Mouse (Mus musculus) embryonic facial prominence, embryonic 15.5 days (tissue): ENCODE data around the gene Sc5d. TPM values are rescaled to one million over a fixed set of nuclear protein-coding genes. Genes with fewer than 3 reads are reported as not detected.

Experiments used
- ATAC-seq: fragments of 200-750 bp; cut with Nextera tagmentation; 2 replicates; pipeline ENCODE4 v1.8.0; 2017; ENCODE audit warnings: low read depth, moderate TSS enrichment; ENCODE audit not compliant: insufficient number of reproducible peaks, low FRiP score, low TSS enrichment
- H3K27ac ChIP-seq: fragments of 300-500 bp; sonication (generic); replicated peaks from 2 replicates; pipeline ENCODE4 v1.5.1; 2015; ENCODE audit warnings: mild to moderate bottlenecking, inconsistent platforms
- H3K27me3 ChIP-seq: fragments of 300-500 bp; sonication (generic); 2 replicates; pipeline ENCODE4 v1.6.1; 2015; ENCODE audit warnings: inconsistent platforms
- H3K36me3 ChIP-seq: fragments of 300-500 bp; sonication (generic); 2 replicates; pipeline ENCODE4 v1.6.1; 2015; ENCODE audit warnings: mild to moderate bottlenecking, inconsistent platforms
- H3K4me1 ChIP-seq: fragments of 300-500 bp; sonication (generic); 2 replicates; pipeline ENCODE4 v1.6.1; 2015; ENCODE audit warnings: inconsistent platforms
- H3K4me2 ChIP-seq: fragments of 300-500 bp; sonication (generic); replicated peaks from 2 replicates; pipeline ENCODE4 v1.6.1; 2015; ENCODE audit warnings: mild to moderate bottlenecking, inconsistent platforms
- H3K4me3 ChIP-seq: fragments of 300-500 bp; sonication (generic); replicated peaks from 2 replicates; pipeline ENCODE4 v1.5.1; 2015; ENCODE audit warnings: mild to moderate bottlenecking, inconsistent platforms
- H3K9ac ChIP-seq: fragments of 300-500 bp; sonication (generic); 2 replicates; pipeline ENCODE4 v1.6.1; 2015; ENCODE audit warnings: inconsistent platforms
- H3K9me3 ChIP-seq: fragments of 300-500 bp; sonication (generic); replicated peaks from 2 replicates; pipeline ENCODE4 v1.6.1; 2016; ENCODE audit warnings: inconsistent platforms
- WGBS: fragments of 180-500 bp; shearing (Covaris S2); methylation state at CpG from one replicate; pipeline ENCODE4 v1.1.7; 2015; 5-methylcytosine and 5-hydroxymethylcytosine counted together
- polyA plus RNA-seq: library from polyadenylated mRNA; unstranded; fragments of >200 nt; fragmentation: Nextera tagmentation; extraction: Ambion mirVana; gene quantifications from 2 replicates; pipeline ENCODE4 v1.2.1, GENCODE M21; 2015

Sc5d gene
- polyA plus RNA-seq, 1 experiment from 2014 or later, result 44.7 TPM

GRCm38 (mm10) chr9:42275761-42276145, 11.7 kb upstream of the Sc5d start:
- no peak overlapping the region for H3K9ac ChIP-seq
- ATAC-seq, result no peak
- no peaks in the 10 kb centered on the region for H3K36me3 ChIP-seq
- no peaks in the 10 kb centered on the region for H3K4me1 ChIP-seq
- 65% methylated on average over 11 of the region's 11 CpGs for WGBS
- no peak overlapping the region for H3K4me3 ChIP-seq
- no peaks in the 10 kb centered on the region for H3K27me3 ChIP-seq
- no peaks in the 10 kb centered on the region for H3K9me3 ChIP-seq
- H3K27ac ChIP-seq, result no peak overlapping the region
- H3K4me2 ChIP-seq, result no peak overlapping the region

- 56% methylated on average over 13 of the region's 13 CpGs for WGBS
- Histone ChIP-seq H3K27me3 (no peaks in the 10 kb centered on the region), H3K36me3 (no peaks in the 10 kb centered on the region), H3K9me3 (no peaks in the 10 kb centered on the region), H3K4me1 (no peaks in the 10 kb centered on the region), H3K4me2 (no peak overlapping the region), H3K27ac (no peak overlapping the region), H3K9ac (no peak overlapping the region), H3K4me3 (no peak overlapping the region)
- no peak for ATAC-seq
These were observed 11.1 kb upstream of the Sc5d start for GRCm38 (mm10) chr9:42275027-42275760.

- H3K4me3 ChIP-seq, result no peak overlapping the region
- H3K4me2 ChIP-seq, result no peak overlapping the region
- H3K9ac ChIP-seq, result no peak overlapping the region
- no peaks in the 10 kb centered on the region for H3K36me3 ChIP-seq
- no peaks in the 10 kb centered on the region for H3K4me1 ChIP-seq
- no peak for ATAC-seq
- 85% methylated on average over 6 of the region's 6 CpGs for WGBS
- H3K27me3 ChIP-seq, result no peaks in the 10 kb centered on the region
- no peaks in the 10 kb centered on the region for H3K9me3 ChIP-seq
- no peak overlapping the region for H3K27ac ChIP-seq
These were observed 9.7 kb upstream of the Sc5d start for GRCm38 (mm10) chr9:42273682-42274296.

- Histone ChIP-seq H3K9me3 (no peaks in the 10 kb centered on the region), H3K4me2 (no peak overlapping the region), H3K36me3 (no peaks in the 10 kb centered on the region), H3K4me3 (no peak overlapping the region), H3K9ac (no peak overlapping the region), H3K4me1 (no peaks in the 10 kb centered on the region), H3K27me3 (no peaks in the 10 kb centered on the region), H3K27ac (no peak overlapping the region)
- 90% methylated on average over 3 of the region's 3 CpGs for WGBS
- ATAC-seq, result no peak
These were observed 9.1 kb upstream of the Sc5d start for GRCm38 (mm10) chr9:42273174-42273573.

GRCm38 (mm10) chr9:42272690-42273089, 8.6 kb upstream of the Sc5d start:
- no peaks in the 10 kb centered on the region for H3K36me3 ChIP-seq
- H3K4me1 ChIP-seq, result no peaks in the 10 kb centered on the region
- WGBS, result 40% methylated on average over 4 of the region's 4 CpGs
- H3K27me3 ChIP-seq, result no peaks in the 10 kb centered on the region
- no peak overlapping the region for H3K4me2 ChIP-seq
- ATAC-seq, result no peak
- no peak overlapping the region for H3K4me3 ChIP-seq
- H3K9ac ChIP-seq, result no peak overlapping the region
- H3K27ac ChIP-seq, result no peak overlapping the region
- H3K9me3 ChIP-seq, result no peaks in the 10 kb centered on the region

GRCm38 (mm10) chr9:42271456-42271855, 7.4 kb upstream of the Sc5d start:
- H3K4me1 ChIP-seq, result no peaks in the 10 kb centered on the region
- ATAC-seq, result no peak
- H3K4me3 ChIP-seq, result no peak overlapping the region
- H3K4me2 ChIP-seq, result no peak overlapping the region
- H3K27ac ChIP-seq, result no peak overlapping the region
- H3K9me3 ChIP-seq, result no peaks in the 10 kb centered on the region
- H3K9ac ChIP-seq, result no peak overlapping the region
- 79% methylated on average over 5 of the region's 5 CpGs for WGBS
- H3K27me3 ChIP-seq, result no peaks in the 10 kb centered on the region
- no peaks in the 10 kb centered on the region for H3K36me3 ChIP-seq

GRCm38 (mm10) chr9:42270617-42271016, 6.6 kb upstream of the Sc5d start:
- Histone ChIP-seq H3K4me1 (no peaks in the 10 kb centered on the region), H3K4me2 (no peak overlapping the region), H3K9me3 (no peaks in the 10 kb centered on the region), H3K4me3 (no peak overlapping the region), H3K27ac (no peak overlapping the region), H3K27me3 (no peaks in the 10 kb centered on the region), H3K9ac (no peak overlapping the region), H3K36me3 (no peaks in the 10 kb centered on the region)
- ATAC-seq, result no peak
- WGBS, result 99% methylated on average over 3 of the region's 3 CpGs

- Histone ChIP-seq H3K36me3 (no peaks in the 10 kb centered on the region), H3K27ac (no peak overlapping the region), H3K9ac (no peak overlapping the region), H3K9me3 (no peaks in the 10 kb centered on the region), H3K4me2 (no peak overlapping the region), H3K27me3 (no peaks in the 10 kb centered on the region), H3K4me1 (no peaks in the 10 kb centered on the region), H3K4me3 (no peak overlapping the region)
- 85% methylated on average over 5 of the region's 5 CpGs for WGBS
- no peak for ATAC-seq
These were observed 6.0 kb upstream of the Sc5d start for GRCm38 (mm10) chr9:42270081-42270480.

GRCm38 (mm10) chr9:42268371-42268770, 4.3 kb upstream of the Sc5d start:
- Histone ChIP-seq H3K27me3 (no peaks in the 10 kb centered on the region), H3K4me1 (peaks cover 3% of the 10 kb centered on the region; the same call in 1 of the 2 replicates), H3K36me3 (no peaks in the 10 kb centered on the region), H3K4me2 (no peak overlapping the region), H3K4me3 (no peak overlapping the region), H3K9ac (no peak overlapping the region), H3K9me3 (no peaks in the 10 kb centered on the region), H3K27ac (no peak overlapping the region)
- 82% methylated on average over 5 of the region's 5 CpGs for WGBS
- ATAC-seq, result no peak

- WGBS, result 89% methylated on average over 4 of the region's 4 CpGs
- Histone ChIP-seq H3K36me3 (no peaks in the 10 kb centered on the region), H3K4me1 (peaks cover 15% of the 10 kb centered on the region), H3K27me3 (no peaks in the 10 kb centered on the region), H3K9me3 (no peaks in the 10 kb centered on the region), H3K27ac (no peak overlapping the region), H3K4me2 (no peak overlapping the region), H3K9ac (no peak overlapping the region), H3K4me3 (no peak overlapping the region)
- no peak for ATAC-seq
These were observed 1.3 kb upstream of the Sc5d start for GRCm38 (mm10) chr9:42265309-42265708.

GRCm38 (mm10) chr9:42263709-42264111, 346 bp downstream of the Sc5d start:
- H3K4me1 ChIP-seq, result peaks cover 15% of the 10 kb centered on the region
- peak overlapping the region; percentile 82 for H3K4me2 ChIP-seq
- peaks cover 6% of the 10 kb centered on the region; the same call in 1 of the 2 replicates for H3K36me3 ChIP-seq
- WGBS, result under 1% methylated on average over 15 of the region's 18 CpGs
- H3K9ac ChIP-seq, result peak overlapping the region; percentile 83
- peak; percentile 55 for ATAC-seq
- H3K27me3 ChIP-seq, result no peaks in the 10 kb centered on the region
- H3K9me3 ChIP-seq, result no peaks in the 10 kb centered on the region
- peak overlapping the region; percentile 84 for H3K27ac ChIP-seq
- H3K4me3 ChIP-seq, result peak overlapping the region; percentile 76

GRCm38 (mm10) chr9:42260481-42260880, 3.6 kb downstream of the Sc5d start:
- Histone ChIP-seq H3K4me2 (no peak overlapping the region), H3K36me3 (peaks cover 36% of the 10 kb centered on the region), H3K27ac (no peak overlapping the region), H3K9me3 (no peaks in the 10 kb centered on the region), H3K4me1 (peaks cover 15% of the 10 kb centered on the region), H3K27me3 (no peaks in the 10 kb centered on the region), H3K4me3 (no peak overlapping the region), H3K9ac (no peak overlapping the region)
- ATAC-seq, result no peak
- 88% methylated on average over 5 of the region's 5 CpGs for WGBS
